Mouse (Mus musculus): Measurements from ENCODE around the gene Gas7.

Gene Gas7

DNA sequence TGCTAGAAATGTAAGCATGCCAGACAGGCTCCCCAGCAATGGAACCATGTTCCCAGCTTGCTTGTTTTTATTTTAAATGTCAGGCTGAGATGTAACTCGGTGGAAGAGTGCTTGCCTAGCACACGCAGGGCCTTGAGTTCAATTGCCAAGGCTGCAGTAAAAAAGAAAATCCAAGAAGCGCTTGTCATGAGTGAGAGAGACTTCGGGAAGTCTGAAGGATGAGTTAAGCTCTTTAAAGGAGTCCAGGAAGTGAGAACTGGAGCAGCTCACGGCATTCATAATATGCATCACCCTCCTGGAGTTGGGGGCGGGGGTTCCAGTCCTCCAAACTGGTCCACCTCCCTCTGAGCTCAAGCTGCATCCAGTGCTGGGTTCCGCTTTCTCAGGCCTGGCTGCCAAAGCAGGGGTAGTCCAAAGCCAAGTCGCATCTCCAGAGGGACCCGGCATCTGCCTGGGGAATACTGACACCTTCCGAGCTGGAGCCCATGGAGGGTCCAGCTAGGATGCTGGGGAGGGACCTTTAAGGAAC, 34.5 kb downstream of the Gas7 start:
- no peak for DNase-seq (ENCODE audit: low spot score in 2 of 2)

DNA sequence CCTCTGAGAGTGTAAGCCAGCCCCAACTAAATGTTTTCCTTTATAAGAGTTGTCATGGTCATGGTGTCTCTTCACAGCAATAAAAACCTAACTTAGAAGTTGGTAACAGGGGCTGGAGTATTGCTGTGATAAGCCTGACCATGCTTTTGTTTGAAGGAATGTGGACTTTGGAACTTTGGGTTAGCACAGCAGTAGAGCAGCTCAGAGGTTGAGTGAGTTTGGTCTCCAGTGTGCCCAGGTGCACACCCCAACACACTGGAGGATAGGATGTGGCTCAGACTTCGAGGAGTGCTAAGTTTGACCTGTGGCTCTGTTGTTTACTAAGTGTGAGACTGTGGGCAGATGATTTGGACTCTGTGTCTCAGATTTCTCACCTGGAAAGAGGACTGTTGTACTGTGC, 41.6 kb downstream of the Gas7 start:
- DNase-seq (ENCODE audit: low spot score in 2 of 2): no peak

DNA sequence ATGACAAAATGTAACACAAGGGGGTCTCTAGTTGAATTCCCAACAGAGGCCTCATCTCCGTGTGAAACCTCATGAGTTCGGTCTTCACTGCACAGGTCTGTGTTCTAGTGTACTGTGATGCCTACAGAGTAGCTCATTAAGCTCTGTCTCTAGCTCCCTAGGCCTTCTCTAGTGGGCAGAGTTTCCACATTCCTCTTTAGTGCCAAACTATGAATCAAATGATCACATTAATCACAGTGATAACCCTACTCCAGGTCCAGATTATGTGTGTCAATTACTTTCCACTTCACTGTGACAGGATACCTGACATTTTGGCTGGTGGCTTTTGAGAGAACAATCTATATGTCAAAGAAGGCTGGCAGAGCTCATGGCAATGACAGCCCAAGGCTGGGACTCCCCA, 44.9 kb downstream of the Gas7 start:
- no peak for DNase-seq (ENCODE audit: low spot score in 2 of 2)

DNA sequence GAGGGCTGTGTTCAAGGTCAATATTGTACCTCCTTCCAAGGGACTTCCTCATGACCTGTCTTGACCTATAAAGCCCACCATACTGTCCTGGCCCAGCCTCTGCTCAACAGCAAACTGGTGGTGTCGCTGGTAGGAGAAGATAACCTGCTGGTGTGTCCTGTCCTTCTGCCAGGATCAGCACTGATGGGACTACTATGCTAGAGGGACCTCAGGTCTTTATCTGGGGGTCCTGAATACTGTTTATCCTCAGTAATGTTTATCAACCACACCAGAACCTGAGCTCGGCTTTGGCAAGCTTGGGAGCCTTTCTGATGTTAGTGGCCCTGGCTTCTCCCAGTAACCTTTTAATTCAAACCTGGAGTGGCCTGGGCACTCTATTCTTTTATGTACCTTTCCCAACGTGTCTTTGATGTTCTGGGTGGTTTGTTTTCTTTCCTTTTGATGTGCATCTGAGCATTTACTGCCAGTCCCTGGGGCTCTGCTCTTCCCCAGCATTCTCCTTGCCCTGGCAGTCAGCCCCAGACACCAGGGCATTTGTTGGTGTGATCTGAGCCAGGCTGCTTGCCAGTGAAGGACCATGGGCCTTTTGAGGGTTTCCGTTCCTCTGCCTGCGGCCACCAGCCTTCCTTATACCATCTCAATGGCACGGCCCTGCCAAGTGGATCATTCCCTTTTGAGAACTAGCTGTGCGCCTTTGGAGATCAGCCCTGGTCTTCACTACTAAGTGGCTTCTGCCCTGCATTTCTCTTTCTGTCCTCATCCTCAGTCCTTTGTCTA, 46.4 kb downstream of the Gas7 start:
- no peak for DNase-seq (ENCODE audit: low spot score in 2 of 2)

DNA sequence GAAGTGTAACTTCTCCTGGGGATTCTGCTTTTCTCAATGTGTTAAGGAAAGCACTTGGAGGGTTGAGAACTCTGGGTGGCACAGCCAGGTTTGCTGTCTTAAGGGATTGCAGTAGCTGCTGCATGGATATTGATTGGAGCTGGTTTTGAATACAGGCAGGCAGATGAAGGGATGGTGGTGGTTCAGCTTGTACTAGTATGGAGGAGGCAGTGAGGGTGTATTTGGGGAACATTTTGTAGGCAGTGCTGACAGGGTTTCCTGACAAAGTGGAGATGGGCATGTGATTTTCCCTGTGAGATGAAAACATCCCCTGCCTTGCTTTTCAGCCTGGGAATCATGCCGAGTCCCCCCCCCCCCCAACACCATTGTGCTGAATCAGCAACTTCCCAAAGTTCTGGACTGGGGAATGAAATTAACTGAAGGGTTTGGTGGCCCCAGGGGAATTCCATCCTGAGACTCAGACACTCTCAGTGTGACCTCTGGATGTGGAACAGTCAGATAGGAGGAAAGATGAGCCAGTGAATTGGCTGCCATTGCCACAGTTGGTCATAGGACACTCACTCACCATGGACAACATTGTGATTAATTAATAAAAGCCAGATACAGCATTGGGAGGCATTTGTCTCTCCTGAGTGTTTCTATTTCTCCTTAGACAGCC, 54.1 kb downstream of the Gas7 start:
- DNase-seq (ENCODE audit: low spot score in 2 of 2): no peak

DNA sequence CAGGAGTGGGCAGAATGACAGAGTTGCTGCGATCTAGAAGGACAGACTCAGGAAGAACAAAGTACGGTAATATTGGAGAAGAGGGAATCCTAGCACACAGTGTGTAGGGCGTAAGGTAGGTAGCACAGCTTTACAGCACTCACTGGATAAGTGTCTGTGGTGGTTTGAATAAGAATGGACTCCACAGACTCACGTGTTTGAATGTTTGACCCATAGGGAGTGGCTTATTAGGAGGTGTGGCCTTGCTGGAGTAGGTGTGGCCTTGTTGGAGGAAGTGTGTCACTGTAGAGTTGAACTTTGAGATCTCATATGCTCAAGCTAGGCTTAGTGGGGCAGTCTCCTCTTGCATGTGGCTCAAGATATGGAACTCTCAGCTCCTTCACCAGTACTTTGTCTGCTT, 55.6 kb downstream of the Gas7 start:
- DNase-seq (ENCODE audit: low spot score in 2 of 2): no peak

DNA sequence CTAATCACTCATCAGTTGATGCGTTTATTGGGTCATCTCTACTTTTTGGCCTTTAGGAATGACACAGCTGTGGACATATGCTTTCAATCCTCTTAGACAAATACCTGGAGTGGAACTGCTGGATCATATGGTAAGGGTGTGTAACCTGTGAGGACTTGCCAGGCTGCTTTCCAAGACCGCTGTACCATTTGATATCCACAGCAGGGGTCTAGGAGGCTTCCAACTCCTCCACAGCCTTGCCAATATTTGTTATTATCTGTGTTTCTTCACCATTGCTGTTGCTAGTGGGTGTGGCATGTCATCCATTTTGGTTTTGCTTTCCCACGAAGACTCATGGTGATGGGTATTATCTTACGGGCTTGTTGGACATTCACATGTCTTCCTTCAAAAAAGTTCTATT, 57.8 kb downstream of the Gas7 start:
- DNase-seq (ENCODE audit: low spot score in 2 of 2): no peak

DNA sequence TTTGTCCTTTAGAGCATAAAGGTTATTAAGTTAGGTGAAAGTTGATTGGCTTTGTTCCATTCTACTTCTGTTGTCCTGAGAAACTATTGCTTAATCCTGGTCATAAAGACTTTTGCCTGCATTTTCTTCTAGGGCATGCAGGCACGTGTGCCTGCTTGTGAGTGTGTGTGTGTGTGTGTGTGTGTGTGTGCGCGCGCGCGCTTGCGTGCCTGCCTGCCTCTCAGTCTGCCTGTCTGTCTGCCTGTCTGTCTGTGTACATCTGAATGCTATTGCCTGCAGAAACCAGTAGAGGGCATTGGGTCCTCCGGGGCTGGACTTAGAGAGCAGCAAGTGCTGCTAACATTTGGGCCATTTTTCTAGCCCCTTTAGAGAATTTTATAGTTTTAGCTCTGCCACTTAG, 59.2 kb downstream of the Gas7 start:
- DNase-seq (ENCODE audit: low spot score in 2 of 2): no peak

GRCm38 (mm10) chr11:67515020-67515911, 60.0 kb downstream of the Gas7 start:
- DNase-seq (ENCODE audit: low spot score in 2 of 2): peak in 1 of 2 experiments; percentile 54

- DNase-seq (ENCODE audit: low spot score in 2 of 2): no peak
Measured at GRCm38 (mm10) chr11:67515912-67516305, 60.7 kb downstream of the Gas7 start.

DNA sequence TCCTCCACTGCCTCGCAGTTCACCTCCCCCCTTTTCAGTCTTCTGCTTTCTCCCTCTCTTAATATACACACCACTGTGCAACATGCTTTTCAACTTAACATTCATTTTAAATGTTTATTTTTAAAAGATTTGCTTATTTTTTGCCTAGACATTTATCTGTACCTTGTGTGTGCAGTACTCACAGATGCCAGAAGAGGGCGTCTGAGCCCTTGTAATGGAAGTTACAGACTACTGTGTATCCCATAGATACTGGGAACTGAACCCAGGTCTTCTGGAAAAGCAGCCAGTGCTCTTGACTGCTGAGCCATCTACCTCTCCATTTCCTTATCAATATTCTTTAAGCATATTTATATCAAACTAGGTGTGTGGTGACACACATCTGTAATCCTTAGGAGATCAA, 62.5 kb downstream of the Gas7 start:
- DNase-seq (ENCODE audit: low spot score in 2 of 2): no peak

GRCm38 (mm10) chr11:67518985-67519384, 63.7 kb downstream of the Gas7 start:
- DNase-seq (ENCODE audit: low spot score in 2 of 2): no peak

DNA sequence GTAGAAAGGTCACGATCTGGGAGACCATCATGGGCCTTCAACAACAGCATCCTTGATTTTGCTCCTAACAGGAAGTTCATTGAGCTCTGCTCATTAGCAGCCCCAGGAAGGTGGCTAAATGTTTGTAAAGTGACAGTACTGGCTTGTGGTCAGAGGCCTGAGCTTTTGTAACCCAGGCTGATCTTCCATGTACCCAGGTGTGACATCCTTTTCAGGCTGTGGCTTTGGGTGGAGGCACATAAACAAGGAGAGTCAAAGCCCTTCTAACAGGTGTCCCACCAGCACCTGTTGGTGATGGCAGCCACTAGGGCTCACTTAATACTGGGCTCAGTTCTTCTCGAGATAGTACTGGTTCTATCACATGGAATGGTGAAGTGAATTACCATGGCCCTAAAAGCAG, 67.4 kb downstream of the Gas7 start:
- no peak for DNase-seq (ENCODE audit: low spot score in 2 of 2)

DNA sequence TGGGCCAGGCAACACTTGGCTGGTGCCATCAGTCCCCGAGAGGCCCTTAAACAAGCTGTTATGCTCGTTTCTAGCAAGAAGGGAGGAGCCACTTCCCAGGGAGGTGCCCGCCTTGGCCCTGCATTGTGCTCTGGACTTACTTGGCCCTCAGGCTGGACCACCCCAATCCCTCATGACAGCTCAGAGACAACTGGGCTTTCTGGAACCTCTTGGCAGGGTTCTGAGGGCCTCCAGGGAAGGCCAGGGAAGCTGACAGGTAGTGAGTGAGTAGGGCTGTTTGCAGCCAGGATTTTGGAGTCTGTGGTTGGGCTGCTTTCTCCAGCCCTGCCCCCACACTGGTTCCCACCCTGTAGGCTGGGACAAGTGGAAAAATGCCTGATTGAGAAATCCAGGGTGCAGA, 68.6 kb downstream of the Gas7 start:
- DNase-seq (ENCODE audit: low spot score in 2 of 2): peak; percentile 65 to 77

GRCm38 (mm10) chr11:67524731-67525130, 69.5 kb downstream of the Gas7 start:
- DNase-seq (ENCODE audit: low spot score in 2 of 2): no peak

GRCm38 (mm10) chr11:67525841-67526240, 70.6 kb downstream of the Gas7 start:
- DNase-seq (ENCODE audit: low spot score in 2 of 2): no peak

- DNase-seq (ENCODE audit: low spot score in 2 of 2): peak; percentile 64 to 71
Measured at GRCm38 (mm10) chr11:67526621-67527545, 71.6 kb downstream of the Gas7 start.

- no peak for DNase-seq (ENCODE audit: low spot score in 2 of 2)
Measured at GRCm38 (mm10) chr11:67531286-67531685, 76.0 kb downstream of the Gas7 start.

DNA sequence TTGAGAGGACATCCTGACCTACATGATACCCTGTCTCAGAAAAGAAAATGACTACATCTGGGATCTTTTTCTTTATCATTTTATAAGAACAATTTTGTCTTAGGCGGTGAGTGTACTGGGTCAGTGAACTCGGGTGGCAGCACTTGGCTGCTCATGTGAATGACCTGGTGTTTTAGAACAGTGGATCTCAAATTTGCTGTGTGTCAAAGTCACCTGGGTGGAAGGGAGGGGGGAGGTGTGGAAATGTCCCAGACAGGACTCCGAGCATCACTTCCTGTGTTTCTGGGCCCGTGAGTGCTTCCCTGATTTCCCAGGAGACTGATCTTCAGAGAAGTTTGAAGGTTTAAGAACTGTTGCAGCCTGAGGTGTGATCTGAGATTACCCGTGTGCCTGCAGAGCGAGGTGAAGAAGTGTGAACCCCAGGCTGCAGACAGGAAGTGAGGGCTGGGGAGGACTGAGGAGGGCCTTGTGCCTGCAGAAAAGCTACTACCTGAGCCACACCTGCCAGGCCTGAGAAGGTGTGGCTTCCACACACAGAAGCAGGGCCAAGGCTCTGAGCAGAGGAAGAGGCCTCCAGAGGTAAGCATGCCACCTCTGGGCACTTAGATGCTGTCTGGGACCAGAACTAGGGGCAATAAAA, 76.8 kb downstream of the Gas7 start:
- DNase-seq (ENCODE audit: low spot score in 2 of 2): no peak

DNA sequence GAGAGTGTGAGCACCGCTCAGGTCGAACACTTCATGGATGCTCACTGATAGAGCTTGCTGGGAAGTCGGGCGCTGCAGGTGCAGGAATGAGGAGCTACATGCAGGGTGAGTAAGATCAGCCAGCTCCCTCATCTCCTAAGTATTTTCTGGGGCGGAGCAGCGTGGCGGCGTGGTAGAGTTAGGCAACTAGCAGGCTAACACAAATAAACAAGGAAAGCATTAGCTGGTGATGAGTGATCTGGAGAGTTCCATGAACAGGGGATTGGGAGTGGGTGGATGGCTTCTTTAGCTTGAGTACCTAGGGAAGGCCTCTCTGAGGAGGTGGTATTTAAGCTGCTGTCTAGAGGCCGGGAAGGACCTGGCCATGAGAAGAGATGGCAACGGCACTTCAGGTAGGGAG, 77.5 kb downstream of the Gas7 start:
- DNase-seq (ENCODE audit: low spot score in 2 of 2): no peak

GRCm38 (mm10) chr11:67533151-67533550, 77.9 kb downstream of the Gas7 start:
- no peak for DNase-seq (ENCODE audit: low spot score in 2 of 2)

Measured in urinary bladder, postnatal 4 days (tissue).